Mouse (Mus musculus) monocyte, adult 5-6 weeks (primary cell): ENCODE data around the gene Uhmk1. TPM values are rescaled to one million over a fixed set of nuclear protein-coding genes. Genes with fewer than 3 reads are reported as not detected.
A peak's percentile ranks its signal among the peaks of the same experiment; 100 is the strongest.

Source experiments
- ATAC-seq: fragments of 153-309, 156-312 bp; replicated peaks from 2 replicates; pipeline ENCODE4 v1.8.0; 2017; ENCODE audit warnings: mild to moderate bottlenecking; ENCODE audit not compliant: low TSS enrichment, insufficient number of reproducible peaks, severe bottlenecking, poor library complexity, low FRiP score
- total RNA-seq: library from RNA; stranded (forward); fragments of 200-1000, 200-491, 200-594 nt; gene quantifications from 3 replicates; pipeline ENCODE4 v1.2.3, GENCODE M21; 2017

Uhmk1 gene
- total RNA-seq, 1 experiment from 2014 or later: 65.8 TPM

GRCm38 (mm10) chr1:170182706-170183105, 32.5 kb downstream of the Uhmk1 start:
- ATAC-seq: no peak

GRCm38 (mm10) chr1:170176661-170177239, 38.4 kb downstream of the Uhmk1 start:
- no peak for ATAC-seq

GRCm38 (mm10) chr1:170175848-170176247, 39.3 kb downstream of the Uhmk1 start:
- no peak for ATAC-seq

- ATAC-seq: peak; percentile 99
Observed at GRCm38 (mm10) chr1:170174814-170175332, 40.3 kb downstream of the Uhmk1 start, which contains the start of gene Uap1. Gene Uap1, minus strand, starts transcription at chr1:170174957.

GRCm38 (mm10) chr1:170173991-170174813, 41.0 kb downstream of the Uhmk1 start:
- ATAC-seq: no peak

GRCm38 (mm10) chr1:170167781-170168180, 47.4 kb downstream of the Uhmk1 start:
- no peak for ATAC-seq

- ATAC-seq: peak; percentile 44
Observed at GRCm38 (mm10) chr1:170164913-170165312, 50.3 kb downstream of the Uhmk1 start.

- no peak for ATAC-seq
Observed at GRCm38 (mm10) chr1:170164053-170164614, 51.1 kb downstream of the Uhmk1 start.

- ATAC-seq: no peak
Observed at GRCm38 (mm10) chr1:170163398-170163943, 51.7 kb downstream of the Uhmk1 start.

- peak; percentile 67 for ATAC-seq
Observed at GRCm38 (mm10) chr1:170161852-170162251, 53.3 kb downstream of the Uhmk1 start.

- ATAC-seq: no peak
Observed at GRCm38 (mm10) chr1:170160397-170160938, 54.7 kb downstream of the Uhmk1 start.

GRCm38 (mm10) chr1:170159707-170160106, 55.5 kb downstream of the Uhmk1 start:
- no peak for ATAC-seq

GRCm38 (mm10) chr1:170155761-170156160, 59.4 kb downstream of the Uhmk1 start:
- no peak for ATAC-seq

GRCm38 (mm10) chr1:170155298-170155697, 59.9 kb downstream of the Uhmk1 start:
- no peak for ATAC-seq

GRCm38 (mm10) chr1:170153986-170154385, 61.2 kb downstream of the Uhmk1 start:
- ATAC-seq: no peak

- 0 out of 2 replicates have a peak, but pooled peaks have one; percentile 31 for ATAC-seq
Observed at GRCm38 (mm10) chr1:170152552-170152951, 62.6 kb downstream of the Uhmk1 start.

- no peak for ATAC-seq
Observed at GRCm38 (mm10) chr1:170150870-170151269, 64.3 kb downstream of the Uhmk1 start.

GRCm38 (mm10) chr1:170149756-170150155, 65.4 kb downstream of the Uhmk1 start:
- ATAC-seq: no peak

- ATAC-seq: no peak
Observed at GRCm38 (mm10) chr1:170148536-170148935, 66.7 kb downstream of the Uhmk1 start.
